Mouse (Mus musculus): ENCODE data around the gene P4ha1.

The P4ha1 gene

DNA sequence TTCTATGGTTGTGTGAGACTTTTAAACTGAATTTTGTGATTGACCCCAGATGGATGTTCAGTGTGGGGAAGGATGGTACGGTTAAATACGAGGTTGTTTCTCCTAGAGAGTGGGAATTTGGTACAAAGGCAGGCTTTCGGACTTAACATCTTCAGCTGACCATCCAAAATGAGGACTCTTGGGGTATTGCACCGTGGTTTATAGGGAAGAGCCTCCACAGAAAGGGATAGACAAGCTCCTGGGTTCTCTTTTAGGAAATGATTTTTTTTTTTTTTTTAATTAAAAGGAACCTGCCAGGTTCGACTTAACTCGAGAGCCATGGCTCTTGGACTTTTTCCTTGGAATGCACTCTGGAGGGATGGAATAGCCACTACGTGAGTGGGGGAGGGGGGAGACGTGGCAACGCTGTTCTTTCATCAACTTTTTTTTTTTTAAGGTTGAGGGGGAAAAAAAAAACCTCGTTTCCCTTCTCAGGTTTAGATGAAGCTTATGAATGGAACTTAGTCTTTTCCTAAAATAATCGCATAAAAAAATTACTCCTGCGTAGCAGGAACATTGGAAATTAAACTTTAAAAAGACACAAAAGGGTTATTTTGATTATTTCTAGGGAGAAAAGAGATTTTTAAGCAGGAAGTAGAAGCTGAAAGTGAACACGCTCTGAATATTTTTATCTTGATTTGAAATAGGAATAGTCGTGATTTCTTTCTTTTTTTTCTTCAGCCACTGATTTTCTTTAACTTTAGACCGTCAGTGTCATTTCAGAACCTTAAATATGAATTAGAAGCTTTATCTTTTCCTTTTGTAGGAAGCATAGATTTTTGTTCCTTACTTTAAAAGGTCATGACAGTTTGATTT lies 1.4 kb downstream of the P4ha1 start:
- peak; percentile 44 to 52 for DNase-seq

DNA sequence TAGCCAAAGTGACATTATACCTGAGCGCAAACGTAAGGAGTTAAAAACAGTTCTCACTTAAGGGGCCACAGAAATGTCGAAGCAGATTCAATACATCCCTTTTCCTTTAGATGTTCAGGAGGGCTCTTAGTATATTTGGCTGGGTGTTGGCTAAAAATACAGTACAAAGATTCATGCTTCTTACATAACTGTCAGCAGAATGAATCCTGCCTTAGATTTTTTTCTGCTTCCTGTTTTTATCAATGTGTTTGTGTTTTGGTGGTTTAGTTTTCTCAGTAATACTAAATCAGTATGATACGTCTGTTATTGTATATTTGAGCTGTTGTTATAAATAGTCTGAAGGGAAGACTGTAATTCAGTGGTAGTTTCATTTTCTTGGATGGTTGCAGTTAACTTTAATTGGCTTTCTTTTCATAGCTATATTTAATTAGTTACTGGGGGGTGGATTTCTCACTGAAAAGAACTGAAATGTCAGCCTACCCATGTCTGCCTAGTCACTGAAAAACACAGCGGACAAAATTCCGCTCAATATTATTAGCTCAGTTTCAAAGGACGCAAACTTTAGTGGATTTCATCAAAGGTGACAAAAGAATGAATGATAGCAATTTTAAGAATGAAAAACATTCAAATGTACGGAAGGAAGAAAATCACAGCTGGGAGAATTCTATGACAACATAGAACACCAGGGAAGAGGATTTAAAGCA lies 3.7 kb downstream of the P4ha1 start:
- DNase-seq: no peak

DNA sequence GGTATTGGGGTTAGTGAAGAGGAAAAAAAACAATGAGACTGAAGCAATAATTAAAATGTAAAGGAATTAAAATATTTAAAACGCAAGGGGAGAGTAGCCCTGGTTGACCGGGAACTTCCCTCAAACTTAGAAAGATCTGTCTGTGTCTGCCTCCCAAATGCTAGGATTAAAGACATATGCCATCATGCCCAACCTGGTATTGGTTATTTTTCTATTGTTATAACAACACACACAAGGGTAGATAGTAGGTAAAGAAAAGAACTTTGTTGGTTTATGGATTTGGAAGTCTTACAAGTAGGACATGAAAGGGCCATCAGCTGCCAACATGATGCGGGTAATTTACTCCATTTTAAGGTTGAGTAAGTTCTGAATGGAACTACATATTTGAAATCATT lies 4.2 kb downstream of the P4ha1 start:
- no peak for DNase-seq

DNA sequence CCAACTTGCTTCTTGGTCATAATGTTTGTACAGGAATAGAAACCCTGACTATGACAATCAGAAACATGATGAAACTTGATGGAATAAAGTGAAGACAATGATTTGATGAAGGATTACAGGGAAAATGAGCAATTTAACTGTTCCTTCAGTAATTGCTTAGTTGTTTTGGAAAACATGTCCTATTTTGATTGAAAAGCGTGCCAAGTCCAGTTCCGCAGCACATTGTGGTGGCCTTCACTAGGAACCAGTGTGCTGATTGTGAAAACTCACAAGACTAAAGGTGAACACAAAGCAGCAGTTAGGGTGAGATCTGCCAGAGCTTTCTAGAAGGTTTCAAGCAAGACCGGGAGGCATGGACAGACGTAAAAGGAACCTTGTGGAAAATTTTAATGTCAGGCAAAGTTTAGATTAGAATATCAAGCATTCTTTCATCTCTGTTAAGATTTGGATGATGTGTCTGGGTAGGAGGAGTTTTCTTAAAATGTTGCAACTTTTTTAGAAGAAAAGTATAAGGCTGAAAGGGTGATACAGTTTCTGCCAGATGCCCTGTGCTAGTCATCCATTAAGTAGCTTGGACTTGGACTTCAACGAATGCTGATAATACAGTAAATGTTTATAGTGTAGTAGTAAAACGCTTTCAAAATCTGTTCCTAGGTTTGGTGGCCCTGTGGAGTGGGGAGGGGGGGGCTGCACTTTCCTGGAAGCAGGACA lies 8.6 kb downstream of the P4ha1 start:
- DNase-seq: peak in 1 of 2 experiments; percentile 14

DNA sequence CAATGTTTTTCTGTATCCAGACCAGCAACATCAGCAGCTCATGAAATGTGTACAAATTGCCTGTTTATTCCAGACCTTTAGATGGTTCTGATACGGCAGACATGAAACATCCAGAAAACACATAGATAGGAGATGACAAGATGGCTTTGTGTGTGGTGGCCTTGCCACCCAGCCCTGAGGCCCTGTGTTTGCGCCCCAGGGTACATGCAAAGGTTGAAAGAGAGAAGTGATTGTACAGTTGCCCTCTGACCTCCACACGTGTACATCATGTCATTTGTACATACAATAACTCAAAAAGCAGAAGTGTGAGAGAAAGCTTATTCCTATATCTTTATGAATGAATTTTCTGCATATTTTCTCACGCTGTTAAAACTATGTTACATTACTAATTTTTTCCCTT lies 10.3 kb downstream of the P4ha1 start:
- no peak for DNase-seq

DNA sequence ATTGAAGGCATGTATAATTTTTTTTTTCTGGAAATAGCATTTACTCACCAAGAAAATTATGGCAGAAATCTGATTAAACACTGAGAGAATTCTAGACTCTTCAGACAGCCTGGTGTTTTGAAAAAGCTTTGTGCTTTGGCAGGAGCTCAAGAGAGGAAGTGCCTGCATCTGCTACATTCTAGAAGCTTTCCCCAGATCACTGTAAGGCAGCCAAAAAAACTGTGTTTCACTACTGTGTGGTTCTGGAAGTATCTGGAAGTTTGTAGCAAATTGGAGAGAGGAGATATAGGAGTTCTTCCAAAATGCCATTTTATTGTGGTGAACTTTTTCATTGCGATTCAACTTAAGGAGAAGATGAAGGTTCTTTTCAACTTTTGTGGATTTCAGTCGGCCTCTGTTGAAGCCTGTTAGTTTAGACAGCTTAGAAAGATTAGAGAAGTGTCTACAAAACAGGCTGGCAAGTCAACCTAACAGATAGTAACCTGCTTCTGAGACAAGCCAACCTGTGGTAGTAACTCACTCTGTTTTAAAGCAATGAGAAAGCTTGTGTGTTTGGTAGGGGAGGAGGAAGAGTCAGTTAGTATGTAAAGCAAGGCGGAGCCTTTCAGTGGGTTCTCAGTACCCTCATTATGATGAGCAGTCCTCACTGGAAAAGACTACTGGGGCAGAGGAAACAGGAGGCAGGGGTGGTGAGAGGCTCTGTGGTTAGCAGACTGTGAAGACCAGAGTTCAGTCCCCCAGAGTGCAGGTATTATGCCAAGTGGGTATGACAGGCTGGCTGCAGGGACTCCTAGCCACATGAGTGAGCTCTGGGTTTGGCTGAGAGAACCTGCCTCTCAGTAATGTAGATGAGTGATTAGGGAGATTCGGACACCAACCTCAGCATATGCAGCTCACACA lies 12.1 kb downstream of the P4ha1 start:
- DNase-seq: peak; percentile 70 to 87

DNA sequence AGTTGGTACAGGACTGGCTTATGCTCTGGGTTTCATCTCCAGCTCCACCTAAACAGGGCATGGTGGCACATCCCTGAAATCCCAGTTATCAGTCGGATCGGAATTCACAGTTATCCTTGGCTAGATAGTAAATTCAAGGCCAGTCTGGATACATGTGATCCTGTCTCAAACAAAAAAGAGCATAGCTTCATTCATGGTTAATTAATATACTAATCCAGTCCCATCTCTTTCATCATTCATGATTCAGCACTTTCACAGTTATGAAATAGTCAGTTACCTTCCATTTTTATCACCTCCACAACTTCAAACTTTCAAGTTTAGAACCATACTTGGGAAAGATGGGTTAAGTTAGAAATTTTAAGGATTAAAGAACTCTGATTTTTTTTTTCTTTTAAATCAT lies 13.0 kb downstream of the P4ha1 start:
- DNase-seq: no peak

DNA sequence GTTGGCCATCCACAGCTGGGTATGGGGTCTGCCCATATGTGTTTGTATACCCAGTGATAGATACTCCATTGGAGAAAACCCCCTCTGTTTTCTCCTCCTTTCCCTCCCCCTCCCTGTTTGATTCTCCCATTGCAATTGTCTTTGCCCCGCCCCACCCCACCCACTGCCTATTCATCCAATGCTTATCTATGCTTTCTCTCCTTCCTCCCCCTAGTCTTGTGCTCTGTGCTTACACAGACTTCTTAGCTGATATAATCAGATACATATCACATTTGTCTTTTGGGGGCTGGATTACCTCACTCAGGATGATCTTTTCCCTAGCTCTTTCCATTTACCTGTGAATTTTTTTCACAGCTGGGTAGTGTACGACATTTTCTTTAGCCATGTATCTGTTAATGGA lies 23.5 kb downstream of the P4ha1 start:
- no peak for DNase-seq

DNA sequence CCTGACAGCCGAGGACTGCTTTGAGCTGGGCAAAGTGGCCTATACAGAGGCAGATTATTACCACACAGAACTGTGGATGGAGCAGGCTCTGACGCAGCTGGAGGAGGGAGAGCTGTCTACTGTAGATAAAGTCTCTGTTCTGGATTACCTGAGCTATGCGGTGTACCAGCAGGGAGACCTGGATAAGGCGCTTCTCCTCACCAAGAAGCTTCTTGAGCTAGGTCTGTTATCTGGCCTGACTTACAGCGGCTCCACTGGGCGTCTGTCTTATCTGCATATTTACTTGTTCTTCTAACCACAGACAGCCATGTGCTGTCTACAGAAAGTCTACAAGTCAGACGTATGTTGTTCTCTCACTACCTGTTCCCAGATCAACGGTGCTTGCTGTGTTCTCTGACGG lies 25.1 kb downstream of the P4ha1 start:
- DNase-seq: no peak

DNA sequence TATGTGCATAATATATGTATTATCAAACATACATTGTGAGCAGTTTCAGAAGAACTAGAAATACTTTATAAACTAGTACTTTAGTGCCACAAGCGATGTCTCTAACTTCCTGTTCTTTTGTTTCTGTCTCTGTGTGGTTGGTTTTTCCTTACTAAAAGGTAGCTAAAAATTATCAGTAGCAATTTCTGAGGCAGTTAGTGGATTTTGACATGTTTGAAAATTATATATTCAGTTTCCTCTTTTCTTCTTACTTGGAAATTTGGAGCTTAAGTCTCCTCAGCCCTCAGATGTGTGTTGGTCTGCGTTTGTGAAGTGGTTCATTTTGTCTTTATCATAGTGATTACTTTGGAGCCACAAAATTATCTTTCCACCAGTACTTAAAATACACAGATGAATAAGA lies 26.4 kb downstream of the P4ha1 start:
- no peak for DNase-seq

DNA sequence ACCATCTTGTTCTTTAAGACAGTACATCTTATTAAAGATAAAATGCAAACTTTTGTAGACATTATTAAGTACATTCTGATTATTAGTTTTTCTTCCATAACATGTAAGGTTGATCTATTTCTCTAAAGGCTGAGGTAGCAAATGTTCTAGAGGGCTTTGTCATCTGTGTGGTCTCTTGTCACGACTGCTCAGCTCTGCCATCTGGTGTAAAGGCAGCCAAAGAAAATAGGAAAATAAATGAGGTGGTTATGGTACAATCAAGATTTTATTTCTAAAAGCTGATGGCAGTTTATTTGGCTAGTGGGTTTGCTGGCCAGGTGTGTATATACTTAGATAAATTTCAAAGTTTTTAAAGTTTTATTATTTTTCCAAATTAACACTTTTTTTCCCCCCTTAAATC lies 30.0 kb downstream of the P4ha1 start:
- no peak for DNase-seq

DNA sequence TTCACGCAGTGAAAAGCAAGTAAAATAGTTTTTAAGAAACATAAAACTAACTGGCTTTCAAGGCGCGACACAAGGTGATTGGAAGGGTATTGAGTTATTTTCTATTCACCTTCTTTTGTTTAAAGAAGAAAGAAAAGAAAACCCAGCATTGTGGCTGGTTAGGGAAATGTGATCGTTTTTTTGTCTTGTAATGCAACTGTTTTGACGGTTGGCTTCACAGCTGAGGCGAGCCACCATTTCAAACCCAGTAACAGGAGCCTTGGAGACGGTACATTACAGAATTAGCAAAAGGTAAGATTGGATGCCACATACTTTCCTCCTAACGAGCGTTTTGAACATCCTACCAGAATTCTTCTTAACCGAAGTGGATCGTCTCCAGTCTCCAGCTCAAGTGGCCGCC lies 31.0 kb downstream of the P4ha1 start:
- no peak for DNase-seq

DNA sequence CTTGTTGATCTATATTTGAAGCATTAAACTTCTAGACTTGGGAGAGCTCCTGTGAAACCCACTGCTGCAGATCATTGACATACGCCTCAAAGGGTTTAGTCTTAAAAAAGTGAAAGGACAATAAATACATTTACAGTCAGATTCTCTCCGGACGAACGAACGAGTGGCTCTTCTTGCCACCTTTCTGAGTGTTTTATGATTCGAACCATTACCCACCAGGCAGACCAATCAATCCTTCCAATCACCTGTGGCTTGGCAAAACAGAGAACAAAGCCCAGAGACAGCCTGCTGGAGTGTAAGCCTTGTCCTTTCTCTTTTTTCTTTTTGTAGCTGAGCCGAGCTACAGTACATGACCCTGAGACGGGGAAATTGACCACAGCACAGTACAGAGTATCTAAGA lies 31.9 kb downstream of the P4ha1 start:
- no peak for DNase-seq

DNA sequence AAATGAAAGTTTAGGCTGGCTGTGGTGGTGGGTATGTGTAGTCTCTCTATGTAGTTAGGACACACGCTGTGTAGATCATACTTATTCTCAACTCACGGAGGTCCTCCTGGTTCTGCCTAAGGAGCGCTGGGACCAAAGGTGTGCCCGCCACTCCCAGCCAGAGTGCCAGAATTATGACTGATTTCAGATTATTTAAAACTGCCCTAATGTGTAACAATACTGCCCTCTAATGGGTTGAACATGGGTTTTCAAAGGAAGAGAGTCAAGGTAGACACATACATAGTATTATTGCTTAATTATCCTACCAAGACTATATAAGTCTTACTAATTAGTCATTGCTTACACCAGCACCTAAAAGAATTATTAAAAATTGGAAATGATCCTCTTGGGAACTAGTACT lies 35.6 kb downstream of the P4ha1 start:
- DNase-seq: peak in 1 of 2 experiments; percentile 9

DNA sequence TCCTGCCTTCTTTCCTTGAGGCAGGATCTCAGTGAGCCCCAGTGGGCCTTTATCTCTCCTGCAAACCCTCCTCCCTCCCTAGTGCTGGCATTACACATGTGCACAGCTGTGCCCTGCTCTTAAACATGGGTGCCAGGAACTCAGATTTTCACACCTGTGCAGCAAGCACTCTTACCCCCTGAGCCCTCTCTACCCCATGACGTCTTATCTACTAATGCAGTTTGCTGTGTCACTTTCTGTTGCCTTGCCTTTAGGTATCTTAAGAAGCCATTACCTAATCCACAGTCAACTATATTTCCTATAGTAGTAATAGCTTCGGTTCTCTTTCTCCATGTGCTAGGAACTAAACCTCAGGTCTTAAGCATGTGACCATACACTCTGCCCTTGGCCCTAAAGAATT lies 40.1 kb downstream of the P4ha1 start:
- no peak for DNase-seq

DNA sequence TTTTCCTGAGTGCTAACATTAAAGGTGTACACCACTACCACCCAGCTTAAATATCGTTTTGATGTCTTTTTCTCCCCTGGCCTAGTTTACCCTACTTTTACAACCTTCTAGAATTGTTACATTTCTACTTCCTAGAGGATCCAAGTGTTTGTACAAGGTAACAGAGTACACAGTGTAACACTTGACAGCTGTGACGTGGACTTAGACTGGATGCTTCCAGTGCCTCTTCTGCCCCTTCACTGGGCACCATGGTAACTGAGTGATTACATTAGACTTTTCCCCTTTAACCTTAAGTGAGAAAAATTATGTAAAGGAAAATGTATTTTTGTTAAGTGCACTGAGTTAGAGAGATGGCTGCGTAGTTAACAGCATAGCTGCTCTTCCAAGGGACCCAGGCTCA lies 41.5 kb downstream of the P4ha1 start:
- DNase-seq: no peak

DNA sequence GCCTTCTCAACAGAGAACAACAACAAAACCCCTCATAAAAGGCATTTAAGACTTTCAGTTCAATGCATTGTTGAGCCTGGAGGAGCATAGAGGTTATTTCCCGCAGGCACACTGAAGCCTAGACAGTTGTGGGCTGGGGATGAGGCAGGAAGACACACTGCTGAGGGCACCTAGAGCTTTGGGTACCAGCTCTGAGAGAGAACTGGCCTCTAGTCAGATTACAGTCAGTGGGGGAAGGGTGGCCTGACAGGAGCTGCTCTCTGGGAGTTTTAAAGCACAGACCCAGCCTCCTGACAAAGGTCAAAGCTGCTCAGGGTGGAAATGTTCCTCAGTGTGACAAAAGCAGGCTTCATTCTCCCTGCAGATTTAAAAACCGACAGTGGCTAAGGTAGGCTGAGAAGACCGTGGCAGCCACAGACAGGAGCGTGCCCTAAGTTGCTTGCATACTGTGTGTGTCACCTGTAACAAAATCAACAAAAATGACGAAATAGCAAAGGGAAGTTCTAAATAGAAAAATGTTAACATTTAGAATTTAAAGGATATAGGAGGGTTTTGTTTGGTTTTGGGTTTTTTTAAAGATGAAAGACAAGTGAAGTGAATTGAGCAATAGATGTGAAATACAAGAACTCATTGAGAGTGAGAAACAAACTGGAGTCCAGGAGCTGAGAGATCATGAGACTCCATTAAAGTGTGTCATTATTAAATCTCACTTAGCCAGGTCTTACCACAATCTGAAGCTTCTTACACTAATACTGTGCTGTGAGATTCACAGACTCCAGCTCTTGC lies 42.9 kb downstream of the P4ha1 start:
- peak; percentile 4 to 9 for DNase-seq

DNA sequence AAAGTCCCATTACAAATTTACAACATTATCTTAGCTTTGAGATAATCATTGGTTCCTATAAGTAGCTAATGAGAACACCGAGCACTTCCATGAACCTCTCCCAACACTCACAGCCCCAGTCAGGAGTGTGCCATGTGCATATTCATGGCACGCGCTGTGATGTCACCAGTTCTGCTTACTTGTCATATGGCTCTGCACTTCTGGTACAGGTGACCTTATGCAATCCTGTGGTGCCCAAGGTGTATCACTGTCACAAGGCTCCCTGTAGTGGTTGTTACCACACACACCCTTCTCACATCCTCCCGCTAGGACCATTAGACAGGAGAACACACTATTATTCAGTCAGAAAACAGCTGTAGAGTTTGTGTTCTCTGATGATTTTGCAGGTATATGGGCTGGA lies 43.6 kb downstream of the P4ha1 start:
- no peak for DNase-seq

DNA sequence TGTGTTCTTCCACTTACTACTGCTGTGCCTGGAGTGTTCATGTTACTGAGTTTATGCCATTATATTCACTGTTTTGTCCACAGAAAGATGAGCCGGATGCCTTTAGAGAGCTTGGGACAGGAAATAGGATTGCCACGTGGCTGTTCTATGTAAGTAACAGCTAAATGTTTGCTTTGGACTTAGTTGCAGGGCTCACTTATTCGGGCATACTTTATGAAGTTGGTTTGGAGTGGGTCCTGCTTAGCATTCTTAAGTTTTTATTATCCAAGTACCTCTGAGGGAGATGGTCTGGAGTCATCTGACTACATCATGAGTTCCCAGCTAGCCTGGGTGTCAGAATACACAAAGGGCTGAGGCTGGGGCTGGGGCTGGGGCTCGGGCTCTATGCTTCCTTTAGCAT lies 44.1 kb downstream of the P4ha1 start:
- no peak for DNase-seq

DNA sequence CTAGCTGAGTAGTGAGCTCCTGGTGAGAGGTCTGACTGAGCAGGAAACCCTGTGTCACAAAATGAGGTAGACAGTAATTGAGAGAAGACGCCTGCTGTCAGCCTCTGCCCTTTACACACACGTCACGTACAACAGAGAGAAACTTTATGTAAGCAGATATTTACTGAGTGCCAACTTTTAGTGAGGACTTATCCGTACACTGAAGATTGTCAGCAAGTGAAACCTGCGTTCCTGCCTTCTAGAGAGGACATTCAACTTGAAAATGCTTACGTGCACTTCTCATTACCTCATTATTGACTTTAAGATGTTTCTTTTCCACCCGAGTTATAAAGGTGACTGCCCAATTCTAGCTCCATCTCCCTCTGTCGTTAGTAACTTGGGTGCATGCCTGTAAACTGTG lies 45.6 kb downstream of the P4ha1 start:
- no peak for DNase-seq

DNA sequence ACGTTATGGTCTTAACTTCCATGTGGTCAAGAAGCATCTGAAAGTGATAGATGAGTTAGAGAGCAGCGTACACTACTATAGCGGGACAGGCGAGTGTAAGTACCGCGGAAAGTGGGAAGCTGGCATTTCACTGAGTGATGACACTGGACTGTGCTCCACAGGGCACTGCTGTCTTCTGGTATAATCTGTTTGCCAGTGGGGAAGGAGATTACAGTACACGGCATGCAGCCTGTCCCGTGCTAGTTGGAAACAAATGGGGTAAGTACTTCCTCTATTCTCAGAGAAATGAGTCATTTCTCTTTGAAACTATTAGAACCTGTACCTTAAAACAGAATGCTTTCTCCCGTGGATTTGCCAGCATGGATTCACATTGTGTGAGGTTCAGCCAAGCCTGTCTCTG lies 46.3 kb downstream of the P4ha1 start:
- DNase-seq: no peak

DNA sequence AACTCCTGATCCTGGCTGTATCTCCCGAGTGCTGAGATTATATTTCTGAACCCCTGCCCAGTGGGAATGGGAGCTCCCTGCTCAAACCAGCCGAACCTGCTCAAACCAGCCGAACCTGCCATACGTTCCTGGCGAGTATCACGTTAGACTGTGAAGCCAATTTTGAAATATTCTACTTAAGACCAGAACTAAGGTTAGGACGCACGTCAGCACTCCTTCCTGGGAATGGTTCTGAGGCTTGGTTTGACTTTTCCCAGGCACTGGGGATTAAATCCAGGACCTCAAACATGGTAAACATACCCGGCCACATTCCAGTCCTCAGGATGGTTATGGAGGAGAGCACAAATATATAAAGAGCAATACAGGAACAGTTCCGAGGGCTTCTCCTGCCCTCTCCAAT lies 54.8 kb downstream of the P4ha1 start:
- no peak for DNase-seq

Measured in kidney, postnatal 36 days (tissue).